Mouse (Mus musculus): ENCODE results near the gene Tgfbrap1. TPM values are rescaled to one million over a fixed set of nuclear protein-coding genes. Genes with fewer than 3 reads are reported as not detected.

Tgfbrap1 gene
- polyA plus RNA-seq (2015; fragmentation: Nextera tagmentation; extraction: Ambion mirVana), result 8.0 and 9.8 TPM in 2 replicates

GRCm38 (mm10) chr1:43098031-43098984 lies at the start of gene Tgfbrap1, which contains the start of gene AI597479:
TSS of gene Tgfbrap1 (minus strand) at chr1:43098637.
TSS of gene AI597479 (plus strand) at chr1:43098710.
- Histone ChIP-seq H3K36me3 (peaks cover 5% of the 10 kb centered on the region; the same call in 1 of the 2 replicates), H3K9ac (peak within 1 kb of the TSS; percentile 80), H3K4me2 (peak within 1 kb of the TSS; percentile 81), H3K27me3 (replicated peaks) (no peaks in the 10 kb centered on the region), H3K4me3 (replicated peaks) (peak within 1 kb of the TSS; percentile 80), H3K9me3 (no peaks in the 10 kb centered on the region), H3K4me1 (no peaks in the 10 kb centered on the region), H3K27ac (peak within 1 kb of the TSS; percentile 100)
- peak; percentile 96 for ATAC-seq (ENCODE audit: insufficient read depth, low FRiP score, low read depth)
- 1% methylated on average over 57 of the region's 57 CpGs for WGBS

DNA sequence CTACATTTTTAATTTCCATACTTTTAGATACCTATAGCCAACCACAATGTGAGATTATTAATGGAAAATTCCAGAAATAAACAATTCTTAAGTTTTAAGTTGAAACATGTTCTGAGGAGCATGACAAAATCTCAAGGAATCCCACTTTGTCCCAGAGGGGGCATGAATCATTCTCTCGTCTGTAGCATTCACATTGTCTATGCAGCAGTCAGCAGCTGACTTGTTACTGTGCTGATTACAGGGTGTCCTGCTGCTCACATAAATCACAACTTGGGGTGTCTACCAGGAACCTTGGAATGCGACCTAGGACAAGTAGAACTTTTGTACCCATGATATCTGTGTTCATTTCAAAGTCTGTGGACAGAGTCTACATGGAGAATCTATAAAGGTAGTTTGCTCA lies 49.0 kb upstream of the Tgfbrap1 start:
- Histone ChIP-seq H3K36me3 (peaks cover 7% of the 10 kb centered on the region; the same call in 1 of the 2 replicates), H3K9me3 (no peaks in the 10 kb centered on the region), H3K9ac (no peak overlapping the region), H3K4me2 (no peak overlapping the region), H3K27me3 (replicated peaks) (no peaks in the 10 kb centered on the region), H3K4me1 (peaks cover 7% of the 10 kb centered on the region), H3K4me3 (replicated peaks) (no peak overlapping the region), H3K27ac (no peak overlapping the region)
- no peak for ATAC-seq (ENCODE audit: insufficient read depth, low FRiP score, low read depth)
- WGBS, result 59% methylated on average over 2 of the region's 2 CpGs

DNA sequence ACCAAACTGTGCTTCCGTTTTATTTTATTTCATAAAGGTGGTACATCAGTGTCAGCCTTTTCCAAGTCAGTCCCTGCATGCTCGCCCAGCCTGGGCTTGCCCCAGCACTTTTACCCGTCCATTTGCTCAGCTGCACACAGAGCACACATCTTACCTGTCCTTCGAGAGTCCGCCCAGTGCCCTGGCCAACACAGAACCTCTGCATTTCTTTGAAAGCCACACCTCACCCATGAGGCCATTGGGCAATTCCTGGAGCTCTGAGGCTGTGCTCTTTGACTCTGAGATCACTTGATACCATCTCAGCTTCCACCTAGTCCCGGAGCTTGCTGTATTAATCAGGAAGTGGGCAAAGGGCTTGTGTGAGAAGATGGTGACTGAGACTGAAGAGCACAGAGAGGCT lies 47.0 kb upstream of the Tgfbrap1 start:
- ATAC-seq (ENCODE audit: insufficient read depth, low FRiP score, low read depth), result peak; percentile 60; the same call in 1 of the 2 replicates
- peak overlapping the region; percentile 33; the same call in 1 of the 2 replicates for H3K27ac ChIP-seq

DNA sequence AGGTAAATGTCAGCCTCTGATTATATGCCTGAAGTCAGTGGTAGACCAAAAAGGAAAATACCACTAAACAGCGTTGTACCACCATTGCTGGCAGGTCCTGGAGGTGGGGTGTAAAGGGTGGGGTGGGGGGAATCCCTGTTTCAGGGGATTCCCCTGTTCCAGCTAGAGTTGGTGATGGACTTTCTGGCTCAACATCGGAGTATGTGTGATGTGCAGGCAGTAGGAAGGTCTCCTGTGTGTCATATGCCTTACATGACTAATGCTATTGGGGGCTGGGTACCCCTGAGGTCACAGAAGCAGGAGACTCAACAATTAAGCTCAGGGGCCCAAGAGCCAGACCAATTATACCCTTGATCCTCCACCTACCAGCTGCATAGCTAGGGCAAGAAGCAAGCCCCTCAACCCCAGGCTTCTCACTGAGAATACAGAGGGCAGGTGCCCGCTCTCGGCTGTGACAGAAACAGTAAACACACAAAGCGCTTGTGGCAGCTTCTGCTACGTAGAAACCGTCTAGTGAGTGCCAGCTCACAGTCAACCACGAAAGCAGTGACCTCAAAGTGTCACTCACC lies 46.0 kb upstream of the Tgfbrap1 start:
- no peak for ATAC-seq (ENCODE audit: insufficient read depth, low FRiP score, low read depth)
- Histone ChIP-seq H3K4me3 (replicated peaks) (no peak overlapping the region), H3K4me1 (0 out of 2 replicates have a peak, but pooled peaks cover 11% of the 10 kb centered on the region), H3K27ac (no peak overlapping the region), H3K4me2 (no peak overlapping the region), H3K9me3 (no peaks in the 10 kb centered on the region), H3K9ac (no peak overlapping the region), H3K27me3 (replicated peaks) (no peaks in the 10 kb centered on the region), H3K36me3 (peaks cover 12% of the 10 kb centered on the region; the same call in 1 of the 2 replicates)
- WGBS, result 81% methylated on average over 8 of the region's 8 CpGs

More for the DNA sequence above, 47.0 kb upstream of the Tgfbrap1 start:
- WGBS, result 66% methylated on average over 6 of the region's 6 CpGs
- Histone ChIP-seq H3K9ac (no peak overlapping the region), H3K4me3 (replicated peaks) (no peak overlapping the region), H3K27me3 (replicated peaks) (no peaks in the 10 kb centered on the region), H3K36me3 (peaks cover 9% of the 10 kb centered on the region; the same call in 1 of the 2 replicates), H3K9me3 (no peaks in the 10 kb centered on the region), H3K4me2 (no peak overlapping the region), H3K4me1 (0 out of 2 replicates have a peak, but pooled peaks cover 9% of the 10 kb centered on the region)

- no peaks in the 10 kb centered on the region for H3K9me3 ChIP-seq
- no peaks in the 10 kb centered on the region for H3K27me3 ChIP-seq (replicated peaks)
- no peak for ATAC-seq (ENCODE audit: insufficient read depth, low FRiP score, low read depth)
- WGBS, result 85% methylated on average over 4 of the region's 4 CpGs
- H3K27ac ChIP-seq, result no peak overlapping the region
- no peak overlapping the region for H3K4me3 ChIP-seq (replicated peaks)
- peaks cover 9% of the 10 kb centered on the region; the same call in 1 of the 2 replicates for H3K36me3 ChIP-seq
- H3K4me2 ChIP-seq, result no peak overlapping the region
- H3K9ac ChIP-seq, result no peak overlapping the region
- 0 out of 2 replicates have a peak, but pooled peaks cover 11% of the 10 kb centered on the region for H3K4me1 ChIP-seq
Measured at GRCm38 (mm10) chr1:43143791-43144190, 45.4 kb upstream of the Tgfbrap1 start.

- Histone ChIP-seq H3K9ac (no peak overlapping the region), H3K4me3 (replicated peaks) (no peak overlapping the region), H3K36me3 (peaks cover 7% of the 10 kb centered on the region; the same call in 1 of the 2 replicates), H3K9me3 (no peaks in the 10 kb centered on the region), H3K27ac (no peak overlapping the region), H3K27me3 (replicated peaks) (no peaks in the 10 kb centered on the region), H3K4me2 (no peak overlapping the region), H3K4me1 (0 out of 2 replicates have a peak, but pooled peaks cover 11% of the 10 kb centered on the region)
- 79% methylated on average over 4 of the region's 4 CpGs for WGBS
- no peak for ATAC-seq (ENCODE audit: insufficient read depth, low FRiP score, low read depth)
Measured at GRCm38 (mm10) chr1:43143284-43143683, 44.8 kb upstream of the Tgfbrap1 start.

DNA sequence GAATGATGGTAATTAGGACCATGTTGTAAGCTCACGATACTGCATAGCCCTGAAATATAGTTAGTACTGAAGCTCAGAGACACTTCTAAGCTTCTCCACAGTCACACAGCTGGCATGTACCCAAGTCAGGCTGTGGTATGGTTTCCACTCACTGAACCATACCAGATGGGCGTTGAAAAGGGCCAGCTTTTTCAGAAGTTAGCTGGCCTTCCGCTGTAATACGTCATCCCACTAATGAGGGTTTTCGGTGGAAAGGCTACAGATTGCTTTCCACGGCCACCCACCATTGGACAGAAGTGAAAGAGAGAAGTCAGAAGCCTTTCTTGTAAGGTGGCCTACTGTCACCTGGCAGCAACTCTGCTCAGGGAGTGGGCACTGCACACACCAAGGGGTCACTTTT lies 44.4 kb upstream of the Tgfbrap1 start:
- H3K4me3 ChIP-seq (replicated peaks), result no peak overlapping the region
- no peak for ATAC-seq (ENCODE audit: insufficient read depth, low FRiP score, low read depth)
- H3K27me3 ChIP-seq (replicated peaks), result no peaks in the 10 kb centered on the region
- H3K9ac ChIP-seq, result no peak overlapping the region
- no peak overlapping the region for H3K27ac ChIP-seq
- H3K4me2 ChIP-seq, result no peak overlapping the region
- peaks cover 7% of the 10 kb centered on the region for H3K36me3 ChIP-seq
- 0 out of 2 replicates have a peak, but pooled peaks cover 11% of the 10 kb centered on the region for H3K4me1 ChIP-seq
- no peaks in the 10 kb centered on the region for H3K9me3 ChIP-seq
- 58% methylated on average over 6 of the region's 6 CpGs for WGBS

DNA sequence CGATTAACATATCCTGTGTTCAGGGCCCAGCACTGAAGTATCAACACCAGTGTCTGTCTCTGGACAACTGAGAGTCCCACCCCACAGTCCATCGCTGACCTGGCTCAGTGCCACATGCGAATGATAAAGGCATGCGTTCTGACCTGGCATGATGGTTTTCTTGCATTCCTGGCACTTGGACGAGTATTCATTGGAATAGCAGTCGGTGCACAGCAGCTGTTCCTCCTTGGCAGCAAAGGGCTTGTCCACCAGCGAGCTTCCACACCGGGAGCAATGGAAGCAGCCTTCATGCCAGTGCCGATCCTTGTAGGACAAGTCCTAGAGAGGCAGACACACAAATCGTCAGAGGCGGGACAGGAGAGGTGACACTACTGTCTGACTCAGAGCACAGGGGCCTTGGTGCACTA lies 43.1 kb upstream of the Tgfbrap1 start:
- H3K27ac ChIP-seq, result no peak overlapping the region
- peaks cover 14% of the 10 kb centered on the region for H3K36me3 ChIP-seq
- no peak overlapping the region for H3K9ac ChIP-seq
- H3K4me3 ChIP-seq (replicated peaks), result no peak overlapping the region
- ATAC-seq (ENCODE audit: insufficient read depth, low FRiP score, low read depth), result no peak
- no peaks in the 10 kb centered on the region for H3K27me3 ChIP-seq (replicated peaks)
- no peak overlapping the region for H3K4me2 ChIP-seq
- WGBS, result 69% methylated on average over 11 of the region's 11 CpGs
- 0 out of 2 replicates have a peak, but pooled peaks cover 11% of the 10 kb centered on the region for H3K4me1 ChIP-seq
- H3K9me3 ChIP-seq, result no peaks in the 10 kb centered on the region

DNA sequence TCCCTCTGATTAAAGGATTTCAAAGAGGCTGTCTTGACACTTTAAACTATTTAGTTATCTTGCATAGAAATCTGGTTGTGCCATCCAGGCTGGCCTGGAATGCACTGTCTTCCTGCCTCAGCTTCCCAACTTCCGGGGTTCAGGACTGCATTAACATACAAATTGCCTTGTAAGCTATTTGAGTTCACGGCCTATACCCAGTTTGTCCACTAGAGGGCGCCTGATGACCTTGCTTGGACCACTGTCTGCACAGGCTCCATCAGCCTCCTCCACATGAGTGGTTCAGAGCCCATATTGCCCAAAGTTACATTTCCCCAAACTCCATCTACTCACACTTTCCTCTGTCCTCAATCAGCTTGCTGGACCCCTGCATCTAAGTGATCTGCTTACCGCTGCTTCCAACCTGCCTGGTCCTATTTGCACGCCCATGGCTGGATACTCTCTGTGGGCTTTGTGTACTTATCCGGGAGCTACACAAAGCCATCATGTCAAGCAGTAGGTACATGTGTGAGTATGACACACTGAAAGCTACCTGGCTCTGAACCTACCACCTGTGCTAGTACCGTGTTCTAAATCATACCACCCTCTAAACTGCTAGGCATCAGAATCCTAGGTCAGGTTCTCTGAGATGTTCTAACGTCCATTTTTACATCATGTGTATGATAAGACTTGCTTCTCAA lies 41.3 kb upstream of the Tgfbrap1 start:
- Histone ChIP-seq H3K4me2 (no peak overlapping the region), H3K27me3 (replicated peaks) (no peaks in the 10 kb centered on the region), H3K27ac (no peak overlapping the region), H3K4me3 (replicated peaks) (no peak overlapping the region), H3K36me3 (peaks cover 20% of the 10 kb centered on the region), H3K4me1 (0 out of 2 replicates have a peak, but pooled peaks cover 9% of the 10 kb centered on the region), H3K9ac (no peak overlapping the region), H3K9me3 (no peaks in the 10 kb centered on the region)
- 46% methylated on average over 8 of the region's 8 CpGs for WGBS
- peak; percentile 51; the same call in 1 of the 2 replicates for ATAC-seq (ENCODE audit: insufficient read depth, low FRiP score, low read depth)

GRCm38 (mm10) chr1:43138268-43138812 lies 39.9 kb upstream of the Tgfbrap1 start:
- Histone ChIP-seq H3K4me2 (no peak overlapping the region), H3K9ac (no peak overlapping the region), H3K27ac (no peak overlapping the region), H3K4me3 (replicated peaks) (no peak overlapping the region), H3K27me3 (replicated peaks) (no peaks in the 10 kb centered on the region), H3K36me3 (peaks cover 23% of the 10 kb centered on the region), H3K9me3 (no peaks in the 10 kb centered on the region), H3K4me1 (0 out of 2 replicates have a peak, but pooled peaks cover 9% of the 10 kb centered on the region)
- no peak for ATAC-seq (ENCODE audit: insufficient read depth, low FRiP score, low read depth)
- WGBS, result 69% methylated on average over 15 of the region's 15 CpGs

DNA sequence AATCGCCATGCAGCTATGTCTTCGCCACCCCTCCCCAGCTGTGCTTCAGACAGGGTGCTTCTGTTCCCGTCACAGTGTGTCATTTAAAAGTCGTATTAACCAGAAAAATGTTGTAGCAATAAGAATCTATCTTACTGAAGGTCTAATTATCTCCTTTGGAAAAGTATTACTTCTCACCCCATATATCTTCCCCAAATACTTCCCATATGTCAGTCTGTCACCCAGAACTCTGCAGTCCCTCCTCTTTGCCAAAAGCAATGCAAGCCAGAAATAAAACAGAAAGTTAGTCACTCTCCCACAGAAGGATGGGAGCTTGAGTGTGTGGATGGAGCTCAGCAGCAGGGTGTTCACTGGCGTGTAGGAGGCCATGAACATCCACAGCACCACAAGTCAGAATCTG lies 38.9 kb upstream of the Tgfbrap1 start:
- no peaks in the 10 kb centered on the region for H3K9me3 ChIP-seq
- H3K4me1 ChIP-seq, result 0 out of 2 replicates have a peak, but pooled peaks cover 9% of the 10 kb centered on the region
- no peaks in the 10 kb centered on the region for H3K27me3 ChIP-seq (replicated peaks)
- no peak overlapping the region for H3K4me2 ChIP-seq
- H3K27ac ChIP-seq, result no peak overlapping the region
- H3K4me3 ChIP-seq (replicated peaks), result no peak overlapping the region
- no peak overlapping the region for H3K9ac ChIP-seq
- ATAC-seq (ENCODE audit: insufficient read depth, low FRiP score, low read depth), result no peak
- peaks cover 23% of the 10 kb centered on the region for H3K36me3 ChIP-seq
- WGBS, result 91% methylated on average over 5 of the region's 5 CpGs

Measured in stomach, embryonic 15.5 days (tissue).